Mouse (Mus musculus) heart, postnatal 10 days (tissue): Measurements from ENCODE around the gene Elp4. TPM values are rescaled to one million over a fixed set of nuclear protein-coding genes. Genes with fewer than 3 reads are reported as not detected.

Experiments
- DNase-seq, 2 experiments: peaks; one replicate each; pipeline ENCODE4 v3.0.0; 2021
- intact Hi-C: fragments of 180-260 bp; cut with DNase I; formaldehyde crosslinking; loops from one replicate; pipeline ENCODE4 v1.15.1; 2025
- total RNA-seq, 2 experiments: library from RNA; stranded (reverse); gene quantifications; 2 replicates each; pipeline ENCODE4 v1.2.3; 2021

Elp4 gene
- total RNA-seq = 10 to 100 TPM; 16.6 to 17.3 TPM

DNA sequence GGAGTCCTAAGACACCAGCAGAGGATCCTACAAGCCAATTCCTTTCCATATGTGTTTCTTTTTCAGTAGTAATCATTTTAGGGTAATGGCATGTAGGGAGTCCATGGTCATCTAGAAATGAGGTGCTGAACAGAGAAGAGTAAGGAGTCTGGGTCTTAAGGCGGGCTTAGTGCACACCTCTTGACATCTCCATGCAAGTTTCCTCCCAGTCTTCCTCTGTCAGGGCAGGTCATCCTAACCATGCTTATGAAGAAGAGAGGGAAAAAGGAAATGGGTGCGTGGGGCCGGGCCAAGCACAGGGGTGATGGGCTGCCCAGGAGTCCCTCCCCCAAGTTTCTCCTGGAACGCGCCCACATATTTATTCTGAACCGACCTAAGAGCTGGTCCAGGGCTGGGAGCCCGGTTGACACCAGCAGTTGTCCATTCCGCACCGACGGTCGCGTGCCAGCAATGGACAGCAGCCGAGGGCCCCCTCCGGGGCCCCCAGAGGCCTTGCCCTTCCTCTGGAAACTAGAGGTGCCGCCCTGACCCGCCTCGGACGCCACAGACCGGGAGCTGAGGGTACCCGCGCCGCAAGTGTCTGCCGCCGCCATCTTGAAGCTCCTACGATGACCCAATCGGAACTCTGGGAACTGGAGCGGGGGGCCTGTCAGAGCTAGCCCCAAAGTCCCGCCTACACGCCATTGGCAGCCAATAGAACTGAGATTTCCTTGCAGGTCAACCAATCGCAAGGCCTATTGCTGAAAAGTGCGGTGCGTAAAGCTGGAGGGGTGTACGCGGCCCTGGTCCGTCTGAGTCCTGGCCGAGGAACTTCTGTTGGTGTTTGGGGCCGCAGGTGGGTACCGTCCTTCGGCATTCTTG, at the start of gene Elp4, which contains the start of gene Immp1l:
Gene Elp4, minus strand, starts transcription at position 669 of the 861 bp plus-strand sequence.
Gene Immp1l, plus strand, starts transcription at position 743 of the 861 bp plus-strand sequence.
- DNase-seq = peak; percentile 99
- intact Hi-C loops = loop anchor here (2.0 kb wide), 2 partner anchors 99 to 287 kb away; partner anchors contain the start of gene Dnajc24

- intact Hi-C loops = no loop called here
- DNase-seq = no peak
Observed at GRCm38 (mm10) chr2:105953862-105954261, 49.5 kb upstream of the Elp4 start.

DNA sequence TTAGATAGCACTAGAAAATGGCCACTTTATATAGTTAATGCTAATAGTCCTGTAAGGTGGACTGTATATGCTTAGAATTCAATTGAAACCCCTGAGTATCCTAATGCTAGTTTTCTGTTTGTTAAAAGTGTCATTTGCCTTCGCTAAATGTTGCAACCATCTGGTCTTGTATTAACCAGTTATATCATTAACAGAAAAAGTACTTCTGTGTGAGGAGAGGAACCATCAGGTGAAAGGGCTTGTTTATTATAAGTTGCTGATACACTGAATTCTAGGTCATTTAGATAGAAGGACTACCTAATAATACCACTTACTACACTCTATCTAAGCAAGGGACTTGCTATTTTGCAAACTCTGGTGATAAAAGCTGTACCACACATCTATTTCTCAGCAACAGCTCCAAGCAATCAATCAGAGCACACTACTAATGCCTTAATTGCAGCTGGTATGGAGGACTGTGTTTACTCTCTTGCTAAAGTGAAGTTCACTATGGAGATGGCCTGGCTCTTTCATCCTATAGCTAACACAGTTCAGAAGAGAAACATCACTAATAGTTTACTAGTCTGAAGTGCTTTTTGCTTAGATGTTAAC, 47.1 kb upstream of the Elp4 start:
- intact Hi-C loops = no loop called here
- DNase-seq = no peak

DNA sequence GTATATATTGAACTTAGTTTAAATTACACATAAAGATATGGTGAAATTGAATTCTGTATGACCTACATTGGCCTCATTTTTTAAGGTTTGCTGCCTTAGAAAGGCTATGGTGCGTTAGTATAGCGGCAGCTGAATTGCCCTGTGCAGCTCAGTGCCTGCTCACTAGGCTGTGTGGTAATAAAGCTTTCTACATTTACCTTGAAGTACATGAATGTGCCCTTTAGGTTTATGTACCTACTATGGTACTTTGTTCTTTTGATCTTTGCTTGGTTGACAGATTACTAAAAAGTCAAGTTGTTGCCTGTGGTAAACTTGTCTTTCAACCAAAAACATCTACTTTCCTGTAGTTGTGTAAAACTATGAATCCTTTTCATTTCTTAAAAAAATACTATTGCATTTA, 45.8 kb upstream of the Elp4 start:
- DNase-seq = no peak
- intact Hi-C loops = no loop called here

- intact Hi-C loops = no loop called here
- DNase-seq = no peak
Observed at GRCm38 (mm10) chr2:105917623-105918346, 13.4 kb upstream of the Elp4 start.

- intact Hi-C loops = no loop called here
- peak in 1 of 2 experiments; percentile 9 for DNase-seq
Observed at GRCm38 (mm10) chr2:105916671-105917070, 12.3 kb upstream of the Elp4 start.

GRCm38 (mm10) chr2:105913655-105914366, 9.4 kb upstream of the Elp4 start:
- DNase-seq = no peak
- intact Hi-C loops = no loop called here

DNA sequence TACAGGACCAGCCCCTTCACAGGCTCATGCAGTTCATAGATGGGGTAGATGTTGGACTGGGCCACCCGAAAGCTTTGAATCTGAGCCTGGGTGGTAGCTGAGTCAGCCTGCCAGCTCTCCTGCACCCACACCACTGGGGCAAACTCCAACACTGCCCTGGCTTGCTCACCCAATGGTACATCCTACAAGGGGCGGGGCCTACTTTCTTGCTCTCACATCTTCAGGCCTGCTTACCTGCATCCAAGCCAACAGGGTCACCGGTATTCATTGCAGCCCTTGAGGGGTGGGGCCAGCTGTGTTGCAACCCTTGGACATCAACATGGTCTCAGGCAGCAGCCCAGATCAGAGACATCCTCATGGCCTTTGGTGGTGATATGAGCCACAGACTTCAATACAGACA, 6.2 kb upstream of the Elp4 start:
- no peak for DNase-seq
- intact Hi-C loops = no loop called here

GRCm38 (mm10) chr2:105908351-105908750, 4.0 kb upstream of the Elp4 start:
- DNase-seq = peak; percentile 5 to 6
- intact Hi-C loops = loop anchor here (5.0 kb wide), 1 partner anchor 221 kb away; no protein-coding TSS in a partner anchor

DNA sequence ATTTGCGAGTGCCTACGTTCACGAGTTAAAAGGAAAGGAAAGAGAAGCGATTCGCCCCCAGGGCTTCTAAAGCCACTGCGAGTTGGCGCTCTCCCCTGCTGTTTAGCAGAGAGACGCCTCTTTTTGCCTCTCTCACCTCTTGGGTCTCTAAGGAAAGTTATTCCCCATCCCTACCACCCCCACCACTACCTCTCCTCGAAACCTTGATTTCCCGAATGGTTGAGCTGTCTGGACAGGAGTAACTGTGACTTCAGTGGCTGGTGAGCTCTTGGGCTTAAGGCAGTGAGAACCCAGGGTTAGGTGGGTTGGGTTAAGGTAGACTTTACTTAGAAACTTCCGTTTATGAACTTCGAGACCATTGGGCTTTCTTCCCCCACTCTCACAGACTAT, 388 bp upstream of the Elp4 start:
- intact Hi-C loops = loop anchor here (2.0 to 5.0 kb wide), 2 partner anchors 217 to 288 kb away; no protein-coding TSS in a partner anchor
- DNase-seq = no peak

- intact Hi-C loops = no loop called here
- DNase-seq = no peak
Observed at GRCm38 (mm10) chr2:105890816-105891215, 13.5 kb downstream of the Elp4 start.

GRCm38 (mm10) chr2:105873403-105873802, 31.0 kb downstream of the Elp4 start:
- intact Hi-C loops = no loop called here
- DNase-seq = no peak

- peak; percentile 41 to 43 for DNase-seq
- intact Hi-C loops = no loop called here
Observed at GRCm38 (mm10) chr2:105854740-105855139, 49.6 kb downstream of the Elp4 start.

GRCm38 (mm10) chr2:105852971-105853370, 51.4 kb downstream of the Elp4 start:
- intact Hi-C loops = no loop called here
- no peak for DNase-seq

- no peak for DNase-seq
- intact Hi-C loops = no loop called here
Observed at GRCm38 (mm10) chr2:105851714-105852293, 52.6 kb downstream of the Elp4 start.

- no peak for DNase-seq
- intact Hi-C loops = no loop called here
Observed at GRCm38 (mm10) chr2:105843151-105843550, 61.2 kb downstream of the Elp4 start.

DNA sequence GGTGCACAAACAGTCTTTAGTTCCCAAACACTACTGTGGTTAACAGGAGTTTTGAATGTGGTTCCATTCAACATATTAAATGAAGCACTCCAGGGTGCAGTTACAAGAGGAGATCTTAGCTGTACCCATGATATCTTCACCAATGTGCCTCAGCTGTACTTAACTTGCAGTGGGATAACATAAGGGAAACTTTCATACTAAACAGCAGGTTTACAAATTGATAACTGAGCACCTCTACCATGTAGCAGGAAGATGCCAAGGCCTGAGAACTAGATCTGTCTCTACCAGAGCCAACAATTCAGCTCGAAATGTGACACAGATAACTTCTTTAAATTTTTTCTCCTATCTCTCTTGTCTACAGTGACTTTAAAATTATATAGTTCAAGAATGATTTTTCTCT, 86.4 kb downstream of the Elp4 start:
- intact Hi-C loops = no loop called here
- no peak for DNase-seq

- intact Hi-C loops = no loop called here
- DNase-seq = peak; percentile 22 to 23
Observed at GRCm38 (mm10) chr2:105815170-105815569, 89.2 kb downstream of the Elp4 start.

- intact Hi-C loops = no loop called here
Observed at GRCm38 (mm10) chr2:105813041-105813440, 91.3 kb downstream of the Elp4 start.

GRCm38 (mm10) chr2:105810286-105810685, 94.1 kb downstream of the Elp4 start:
- DNase-seq = no peak
- intact Hi-C loops = no loop called here

More at GRCm38 (mm10) chr2:105813041-105813440, 91.3 kb downstream of the Elp4 start:
- no peak for DNase-seq
